Mouse (Mus musculus) kidney, adult 11 months (tissue): ENCODE measurements around the gene Top2a.
"Not testable (repeated sequence)": the region's sequence is repeated elsewhere in the genome, so short reads cannot be mapped to it uniquely, and the experiment has no call there.

Experiments used
- DNase-seq: peaks from one replicate; pipeline ENCODE4 v3.0.0; 2022

The Top2a gene

DNA sequence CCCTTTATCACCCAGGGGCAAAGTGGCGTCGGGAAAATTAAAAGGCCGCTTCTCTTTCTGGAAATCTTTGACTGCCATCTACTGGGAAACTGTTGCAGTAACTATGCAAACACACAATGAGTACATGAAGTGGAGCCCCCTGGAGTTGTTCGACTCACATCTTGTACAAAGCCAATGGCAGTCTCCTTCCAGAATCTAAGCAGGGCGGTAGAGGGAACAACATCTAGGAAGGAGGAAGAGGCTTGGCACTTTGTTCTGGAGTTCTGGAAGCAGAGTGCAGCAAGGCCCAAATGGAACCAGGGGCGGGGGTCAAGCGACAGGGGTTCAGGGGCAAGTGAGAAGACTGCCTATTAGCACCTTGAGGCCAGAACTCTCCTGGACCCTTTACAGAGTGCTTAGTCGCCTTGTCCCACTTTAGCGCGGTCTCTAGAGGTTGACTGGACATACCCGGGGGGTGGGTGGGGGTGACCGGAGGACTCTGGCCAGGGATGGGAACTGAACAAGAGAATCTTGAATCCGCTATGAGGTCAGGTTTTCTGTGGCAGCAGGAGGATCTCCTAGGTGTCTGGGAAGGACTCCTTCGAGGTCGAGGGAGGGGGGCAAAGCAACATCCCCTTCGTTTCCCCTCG, 16.5 kb upstream of the Top2a start:
- no peak for DNase-seq

DNA sequence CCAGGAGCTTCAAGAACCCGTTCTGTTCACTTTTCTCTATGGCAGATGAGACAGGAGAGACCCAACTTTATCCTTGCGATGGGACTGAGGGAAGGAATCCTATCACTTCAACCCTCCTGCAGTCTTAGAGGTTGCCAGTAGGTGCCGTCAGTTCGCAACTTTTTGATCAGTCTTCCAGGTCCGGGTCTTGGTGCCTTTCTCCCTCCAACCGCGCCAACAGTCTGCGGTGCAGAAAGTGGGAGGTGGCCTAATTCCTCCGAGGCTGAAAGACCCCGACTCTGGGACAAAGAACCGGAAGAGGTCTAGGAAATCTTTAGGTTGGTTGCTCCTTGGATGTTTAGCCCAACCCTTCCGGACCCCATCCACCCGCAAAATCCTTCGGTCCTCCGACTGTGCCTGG, 15.8 kb upstream of the Top2a start:
- DNase-seq, result peak; percentile 76

DNA sequence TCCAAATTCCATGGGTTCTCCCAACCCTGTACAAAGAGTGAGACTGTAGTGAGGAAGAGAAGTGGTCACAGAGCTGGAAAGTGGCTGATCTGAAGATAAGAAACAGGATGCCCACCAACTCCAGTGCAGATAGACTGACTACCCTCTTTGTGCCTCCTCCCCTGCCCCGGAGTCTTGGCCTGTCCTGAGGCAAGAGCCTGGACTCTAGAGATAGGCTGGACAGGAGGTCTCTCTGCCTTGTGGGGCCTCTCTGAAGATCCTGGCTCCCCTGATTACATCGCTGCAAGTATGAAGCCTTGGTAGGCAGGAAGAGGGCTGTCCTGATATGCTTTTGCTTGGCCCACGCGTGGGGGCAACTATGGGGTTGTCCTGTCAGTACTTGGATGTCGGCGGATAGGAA, 12.3 kb upstream of the Top2a start:
- DNase-seq, result no peak

DNA sequence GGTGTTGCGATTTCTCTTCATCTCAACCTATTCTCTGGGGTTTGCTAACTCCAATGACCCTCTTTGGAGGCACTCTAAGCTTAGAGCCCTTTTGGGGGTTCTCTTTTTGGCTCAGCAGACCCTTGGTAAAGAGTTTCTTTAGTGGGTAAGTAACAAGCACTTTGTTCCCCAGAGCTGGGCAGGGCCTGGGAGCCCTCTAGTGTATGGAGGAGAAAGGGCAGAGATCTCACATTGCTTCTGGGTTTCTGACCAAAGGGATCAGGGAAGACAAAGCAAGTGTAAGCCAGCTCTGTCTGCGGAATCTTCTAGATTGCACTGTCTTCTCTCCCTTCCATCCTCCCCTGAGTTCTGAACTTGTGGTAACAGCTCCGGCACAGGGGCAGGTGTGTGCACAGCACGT, 11.4 kb upstream of the Top2a start:
- DNase-seq, result no peak

DNA sequence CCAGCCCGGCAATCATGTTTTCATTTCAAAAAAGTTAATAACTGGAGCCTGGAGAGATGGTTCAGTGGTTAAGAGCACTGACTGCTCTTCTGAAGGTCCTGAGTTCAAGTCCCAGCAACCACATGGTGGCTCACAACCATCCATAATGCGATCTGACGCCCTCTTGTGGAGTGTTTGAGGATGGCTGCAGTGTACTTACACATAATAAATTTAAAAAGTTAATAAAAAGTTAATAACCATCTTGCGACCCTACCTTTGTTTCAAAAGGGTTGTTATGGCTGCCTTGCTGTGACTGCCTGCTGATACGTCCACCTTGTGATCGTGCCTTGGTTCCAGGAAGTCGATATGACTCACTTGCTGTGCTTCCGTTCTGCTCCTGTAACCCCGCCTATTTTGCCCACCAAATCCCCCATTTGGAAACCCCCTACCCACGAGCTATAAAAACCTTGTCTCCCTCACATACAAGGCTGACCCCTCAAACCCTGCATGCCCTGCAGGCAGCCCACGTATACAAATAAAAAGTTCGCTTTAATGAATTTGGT, 3.0 kb upstream of the Top2a start:
- no peak for DNase-seq

DNA sequence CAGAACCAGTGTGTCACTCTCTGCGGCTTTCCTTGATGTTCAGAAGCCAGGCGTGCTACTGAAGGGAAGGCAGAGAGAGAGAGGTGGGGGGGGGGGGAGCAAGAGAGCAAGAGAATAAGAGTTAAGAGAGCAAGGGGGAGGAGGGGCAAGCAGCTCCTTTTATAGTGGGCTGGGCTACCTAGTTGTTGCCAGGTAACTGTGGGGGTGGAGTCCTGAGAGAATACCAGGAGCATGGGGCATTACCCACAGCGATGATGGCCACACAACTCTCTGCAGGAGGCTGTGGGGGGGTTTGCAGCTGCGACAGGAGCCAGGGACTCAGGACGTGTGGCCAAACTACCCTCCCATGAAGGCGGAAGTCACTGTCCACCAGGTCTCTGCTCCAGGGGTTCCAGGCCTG, 1.9 kb upstream of the Top2a start:
- DNase-seq, result no peak

DNA sequence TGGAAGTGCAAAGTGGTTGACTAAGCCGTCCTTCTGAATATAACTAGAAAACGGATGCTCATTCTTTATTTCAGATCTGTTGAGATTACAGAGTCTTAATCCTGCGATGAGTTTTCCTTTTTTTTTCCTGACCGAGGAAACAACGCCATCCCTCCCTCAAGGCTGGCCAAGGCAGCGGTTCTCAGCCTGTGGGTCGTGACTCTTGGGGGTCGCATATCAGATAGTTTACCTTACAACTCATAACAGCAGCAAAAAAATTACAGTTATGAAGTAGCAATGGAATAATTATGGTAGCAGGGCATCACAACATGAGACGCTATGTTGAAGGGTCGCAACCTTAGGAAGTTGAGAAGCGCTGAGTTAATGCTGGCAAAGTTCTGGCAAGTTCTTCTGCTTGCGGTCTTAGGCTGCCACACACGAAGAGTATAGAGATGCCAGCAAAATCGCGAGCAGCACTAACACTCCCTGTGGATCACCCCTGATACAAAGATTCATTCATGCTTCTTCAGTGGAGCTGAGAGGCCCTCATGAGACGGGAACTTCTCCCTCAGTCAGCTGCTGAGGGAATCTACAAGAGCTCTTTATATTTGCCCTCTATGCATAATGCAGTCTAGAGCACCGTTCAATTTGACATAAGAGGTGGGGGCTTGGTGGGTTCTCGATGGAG, 612 bp upstream of the Top2a start:
- DNase-seq, result no peak

DNA sequence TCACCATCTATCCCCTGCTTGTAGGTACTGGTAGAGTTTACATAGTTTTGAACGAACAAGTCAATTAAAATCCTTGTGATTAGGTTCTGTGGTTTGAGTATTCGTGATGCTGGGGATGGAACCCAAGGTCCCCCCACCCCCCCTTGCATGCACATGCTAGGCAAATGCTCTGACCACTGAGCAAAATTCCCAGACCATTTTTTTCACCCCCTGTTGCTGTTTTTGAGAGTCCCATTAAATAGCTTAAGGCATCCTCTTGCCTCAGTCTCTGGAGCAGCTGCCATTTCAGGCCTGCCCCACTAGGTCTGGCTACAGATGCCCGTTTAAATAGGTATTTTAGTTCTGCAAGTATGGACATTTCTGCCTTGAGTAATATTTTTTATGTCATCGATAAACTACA, 895 bp downstream of the Top2a start:
- no peak for DNase-seq

DNA sequence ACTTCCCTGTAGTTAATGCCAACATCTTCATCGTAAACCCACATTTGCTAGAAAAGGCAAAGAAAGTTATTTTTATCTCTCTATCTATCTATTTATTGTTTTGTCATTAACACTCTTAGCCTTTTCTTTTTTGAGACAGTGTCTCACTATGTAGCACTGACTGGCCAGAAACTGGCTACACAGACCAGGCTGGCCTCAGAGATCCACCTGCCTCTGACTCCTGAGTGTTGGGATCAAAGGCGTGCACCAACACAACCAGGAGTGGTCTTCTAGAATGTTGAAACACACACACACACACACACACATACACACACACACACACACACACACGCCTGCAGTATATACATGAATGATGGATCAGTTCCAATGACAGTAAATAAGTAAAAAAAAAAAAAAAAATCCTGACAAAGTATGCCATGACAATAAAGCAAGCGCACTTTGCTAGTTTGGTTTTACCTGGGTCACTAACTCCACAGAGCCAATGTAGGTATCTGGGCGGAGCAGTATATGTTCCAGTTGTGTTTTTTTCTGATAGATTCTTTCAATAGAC, 1.5 kb downstream of the Top2a start:
- DNase-seq, result no peak

- DNase-seq, result no peak
Observed at GRCm38 (mm10) chr11:99019844-99020243, 4.1 kb downstream of the Top2a start.

GRCm38 (mm10) chr11:99013856-99014255, 10.1 kb downstream of the Top2a start:
- no peak for DNase-seq

DNA sequence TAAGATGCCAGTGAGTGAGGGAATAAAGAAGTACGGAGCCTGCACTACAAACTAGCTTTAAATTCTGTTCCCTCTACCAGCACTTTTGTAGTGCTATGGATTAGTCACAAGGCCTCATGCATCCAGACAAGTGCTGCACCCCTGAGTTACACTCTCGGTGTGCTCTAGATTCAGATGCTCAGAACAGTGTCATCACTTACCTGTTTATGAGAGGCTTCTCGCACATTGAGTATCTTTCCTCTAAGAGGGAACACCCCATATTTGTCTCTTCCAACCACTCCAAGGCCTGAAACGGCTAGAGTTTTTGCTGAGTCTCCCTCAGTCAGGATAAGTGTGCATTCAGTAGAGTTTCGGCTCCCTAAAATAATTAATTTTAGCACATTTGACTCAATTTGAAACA, 13.3 kb downstream of the Top2a start:
- no peak for DNase-seq

DNA sequence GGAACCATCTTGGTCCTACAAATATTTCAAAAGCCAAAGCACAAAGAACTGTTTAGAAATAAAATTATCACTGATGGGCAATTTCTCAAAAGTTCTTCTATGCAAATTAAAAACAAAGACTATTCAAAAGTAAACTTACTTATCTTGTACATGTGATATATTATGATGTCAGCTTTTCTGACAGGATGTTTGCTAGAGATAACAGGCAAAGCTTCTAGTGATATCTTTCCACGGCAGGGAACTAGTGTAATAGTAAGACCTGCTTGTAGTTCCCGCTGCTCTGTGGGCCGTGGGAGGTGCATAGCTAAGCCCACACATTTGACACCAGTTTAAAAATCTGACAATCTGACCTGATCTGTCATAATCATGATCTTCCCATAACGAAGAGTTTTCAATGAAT, 13.9 kb downstream of the Top2a start:
- DNase-seq, result no peak

DNA sequence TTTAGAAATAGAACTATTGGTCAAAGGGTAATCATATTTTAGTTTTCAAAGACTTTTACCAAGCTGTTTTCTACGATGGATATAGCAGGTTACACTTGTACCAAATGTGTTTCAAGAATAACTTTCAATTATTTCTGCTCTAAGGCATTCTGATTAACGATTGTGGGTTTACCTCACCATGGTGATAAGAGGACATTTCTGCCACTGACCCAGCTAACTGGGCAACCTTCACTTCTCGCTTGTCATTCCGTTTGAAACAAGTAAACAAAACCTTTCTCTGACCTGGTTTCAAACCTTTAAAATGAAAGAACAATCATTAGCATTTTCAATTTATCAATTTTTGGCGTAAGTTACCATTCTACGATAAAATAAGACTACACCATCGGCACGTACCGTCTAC, 17.2 kb downstream of the Top2a start:
- DNase-seq, result no peak

GRCm38 (mm10) chr11:98999243-98999642, 24.7 kb downstream of the Top2a start:
- DNase-seq, result no peak

DNA sequence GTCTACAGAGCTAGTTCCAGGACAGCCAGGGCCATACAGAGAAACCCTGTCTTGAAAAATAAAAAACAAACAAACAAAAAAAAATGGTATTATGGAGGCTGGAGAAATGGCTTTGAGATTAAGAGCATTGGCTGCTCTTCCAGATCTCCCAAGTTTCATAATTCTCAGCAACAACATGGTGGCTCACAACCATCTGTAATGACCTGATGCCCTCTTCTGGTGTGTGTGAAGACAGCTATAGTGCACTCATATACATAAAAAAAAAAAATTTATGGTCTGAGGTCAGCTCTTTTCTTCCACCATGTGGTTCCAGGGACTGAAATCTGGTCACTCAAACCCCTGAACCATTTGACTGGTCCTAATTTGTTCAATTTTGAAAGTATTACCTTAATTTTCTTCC, 25.2 kb downstream of the Top2a start:
- DNase-seq, result no peak

DNA sequence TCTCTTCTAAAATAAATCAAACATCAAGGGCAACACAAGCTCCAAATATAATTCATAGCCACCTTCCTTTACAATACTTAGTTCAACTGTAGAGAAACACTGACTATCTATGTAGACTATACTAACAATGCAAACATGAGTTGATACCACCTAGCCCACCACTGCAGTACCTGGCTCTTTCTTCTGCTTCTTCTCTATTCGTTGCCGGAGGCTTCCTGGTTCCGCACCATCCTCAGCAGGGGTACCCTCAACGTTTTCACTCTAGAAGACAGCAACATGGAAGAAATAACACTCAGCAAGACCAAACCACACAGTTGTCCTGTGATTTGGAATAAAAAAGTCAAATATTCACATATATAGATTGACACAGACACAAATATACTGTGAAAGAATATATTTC, 26.3 kb downstream of the Top2a start:
- no peak for DNase-seq

GRCm38 (mm10) chr11:98995987-98996386, 28.0 kb downstream of the Top2a start:
- no peak for DNase-seq

- no peak for DNase-seq
Observed at GRCm38 (mm10) chr11:98990866-98991265, 33.1 kb downstream of the Top2a start.

DNA sequence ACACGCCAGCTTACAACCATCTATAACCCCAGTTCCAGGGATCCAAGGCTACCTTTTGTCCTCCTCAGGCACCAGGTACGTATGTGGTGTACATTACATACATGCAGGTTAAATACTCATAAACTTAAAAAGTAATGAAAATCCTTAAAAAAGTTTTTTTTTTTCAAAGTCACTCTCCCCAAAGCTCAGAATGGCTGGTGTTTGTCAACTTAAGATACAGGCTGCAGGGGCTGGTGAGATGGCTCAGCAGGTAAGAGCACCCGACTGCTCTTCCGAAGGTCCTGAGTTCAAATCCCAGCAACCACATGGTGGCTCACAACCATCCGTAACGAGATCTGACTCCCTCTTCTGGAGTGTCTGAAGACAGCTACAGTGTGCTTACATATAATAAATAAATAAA, 35.7 kb downstream of the Top2a start:
- DNase-seq, result not testable (repeated sequence)

GRCm38 (mm10) chr11:98985542-98985941, 38.4 kb downstream of the Top2a start:
- no peak for DNase-seq

DNA sequence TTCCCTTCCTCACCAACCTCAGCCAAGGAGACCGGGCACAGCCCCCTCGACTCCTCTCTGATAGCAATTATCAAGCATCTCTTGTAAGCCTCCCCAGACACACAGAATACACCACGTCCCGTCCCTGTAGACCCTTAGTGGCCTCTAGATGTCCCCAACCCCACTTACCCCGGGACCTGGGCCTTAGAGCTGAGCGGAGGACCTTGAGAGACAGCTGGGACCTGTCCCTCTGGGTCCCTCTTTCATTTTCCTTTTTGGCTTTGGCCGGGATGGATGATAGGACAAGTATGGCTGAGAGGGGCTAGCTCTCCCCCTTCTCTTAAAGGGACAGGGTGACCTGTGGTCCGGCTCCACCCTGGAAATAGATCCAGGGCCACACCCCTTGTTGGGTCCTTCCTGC, 40.4 kb downstream of the Top2a start:
- no peak for DNase-seq

DNA sequence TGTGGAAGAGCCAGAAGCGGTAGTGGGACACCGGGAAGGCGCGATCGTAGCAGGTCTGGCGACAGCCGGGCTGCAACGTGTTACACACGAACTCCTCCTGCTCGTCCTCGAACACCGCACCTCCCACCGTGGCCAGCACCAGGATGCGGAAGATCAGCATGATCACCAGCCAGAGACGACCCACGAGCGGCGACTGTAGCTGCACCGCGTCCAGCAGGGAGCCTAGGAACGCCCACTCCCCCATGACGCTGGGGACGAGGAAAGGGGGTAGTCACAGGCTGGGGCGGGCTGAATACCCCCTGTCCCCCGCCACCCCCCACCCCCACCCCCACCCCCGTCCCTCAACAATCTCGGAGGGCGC, 41.2 kb downstream of the Top2a start, which contains the start of gene Gjd3:
Gene Gjd3 (minus strand): TSS at position 244 of the 361 bp plus-strand sequence.
- DNase-seq, result no peak

- DNase-seq, result peak; percentile 28
Observed at GRCm38 (mm10) chr11:98981997-98982772, 41.8 kb downstream of the Top2a start.
